ENCODE assay signal across 9 mouse cellular contexts in the genomic region with DNA sequence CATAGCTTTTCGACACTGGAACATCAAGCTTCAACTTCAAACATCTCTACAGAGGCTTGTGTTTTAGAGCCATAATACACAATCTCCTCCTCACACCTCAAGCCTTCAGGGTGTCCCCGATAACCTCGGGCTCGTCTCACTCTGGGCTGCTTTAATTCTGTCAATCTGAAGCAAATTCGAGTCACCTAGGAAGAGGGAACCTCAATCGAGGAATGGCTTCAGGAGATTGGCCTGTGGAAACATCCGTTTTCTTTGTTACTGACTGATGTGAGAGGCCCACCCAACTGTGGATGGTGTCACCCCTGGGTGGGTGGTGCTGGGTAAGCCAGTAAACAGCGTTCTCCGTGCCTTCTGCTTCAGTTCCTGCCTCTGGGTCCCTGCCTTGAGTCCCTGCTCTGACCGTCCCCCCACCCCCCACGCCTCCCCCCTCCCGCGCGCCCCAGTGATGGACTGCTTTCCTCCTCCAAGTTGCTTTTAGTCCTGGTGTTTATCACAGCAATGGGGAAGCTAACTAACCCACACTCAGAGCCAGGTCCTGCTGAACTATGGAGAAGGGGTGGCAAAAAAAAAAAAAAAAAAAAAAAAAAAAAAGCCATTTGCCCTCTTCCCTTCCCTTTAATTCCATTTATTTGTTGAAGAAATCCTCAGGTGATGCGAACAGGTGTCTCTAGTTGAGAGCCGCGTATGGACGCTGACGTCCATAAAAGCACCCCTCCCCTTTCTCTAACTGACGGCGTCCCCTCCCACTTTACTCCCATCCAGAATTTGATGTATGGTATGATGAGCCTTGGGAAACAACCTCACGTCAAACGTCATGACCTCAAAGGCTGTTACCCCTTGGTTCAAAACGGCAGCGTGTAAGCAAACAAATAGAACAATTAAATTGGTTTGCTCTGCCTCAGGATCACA. TPM values are rescaled to one million over a fixed set of nuclear protein-coding genes. Genes with fewer than 3 reads are reported as not detected.
DNase-seq lines count a peak whose midpoint lies in the region; ATAC-seq and TF ChIP-seq lines count a peak whose summit lies in the region.
"Had no signal": no experiment of that assay in that cellular context is flagged by ENCODE, and none has a peak within 500 bp of the region (broad histone marks: within the 10 kb centered on the region; RNA-seq: fewer than 3 reads in every experiment).

No protein-coding gene starts in this region.

- no peaks in the 10 kb centered on the region for H3K36me3 ChIP-seq in embryonic facial prominence, embryonic 15.5 days
- no peaks in the 10 kb centered on the region for H3K36me3 ChIP-seq in limb, embryonic 11.5 days (ENCODE audit: control insufficient read depth, insufficient read depth, low read length)
- H3K36me3 ChIP-seq in neural tube, embryonic 12.5 days = no peaks in the 10 kb centered on the region

- TF ChIP-seq CTCF in layer of hippocampus, adult 2 months (conservative IDR thresholded peaks at IDR 0.05) = no peak

- no peaks in the 10 kb centered on the region for H3K27me3 ChIP-seq in embryonic facial prominence, embryonic 15.5 days
- H3K27me3 ChIP-seq in limb, embryonic 11.5 days (ENCODE audit: control insufficient read depth, insufficient read depth, low read length) = no peaks in the 10 kb centered on the region
- no peaks in the 10 kb centered on the region for H3K27me3 ChIP-seq in neural tube, embryonic 12.5 days (replicated peaks)

- no peak for ATAC-seq in embryonic facial prominence, embryonic 15.5 days (ENCODE audit: insufficient number of reproducible peaks, low FRiP score, low TSS enrichment, low read depth)
- peak; percentile 49; the same call in 1 of the 2 replicates for ATAC-seq in limb, embryonic 11.5 days (ENCODE audit: insufficient number of reproducible peaks, low FRiP score, low TSS enrichment, low read depth)
- peak; percentile 30; the same call in 1 of the 2 replicates for ATAC-seq in neural tube, embryonic 12.5 days (ENCODE audit: low FRiP score, low read depth)

- H3K27ac ChIP-seq in layer of hippocampus, adult 2 months = no peak overlapping the region
- no peak overlapping the region for H3K27ac ChIP-seq in embryonic facial prominence, embryonic 15.5 days (replicated peaks)
- H3K27ac ChIP-seq in limb, embryonic 11.5 days (replicated peaks; ENCODE audit: low read depth, low read length) = no peak overlapping the region
- no peak overlapping the region for H3K27ac ChIP-seq in neural tube, embryonic 12.5 days

- peak overlapping the region; percentile 51 for H3K4me2 ChIP-seq in embryonic facial prominence, embryonic 15.5 days (replicated peaks)
- H3K4me2 ChIP-seq in limb, embryonic 11.5 days (ENCODE audit: low read depth, severe bottlenecking) = peak overlapping the region; percentile 35; the same call in 1 of the 2 replicates
- H3K4me2 ChIP-seq in neural tube, embryonic 12.5 days (replicated peaks) = peak overlapping the region; percentile 60

- H3K9me3 ChIP-seq in embryonic facial prominence, embryonic 15.5 days (replicated peaks) = no peaks in the 10 kb centered on the region
- H3K9me3 ChIP-seq in limb, embryonic 11.5 days (ENCODE audit: control insufficient read depth, low read length) = no peaks in the 10 kb centered on the region; the same call in 1 of the 2 replicates
- H3K9me3 ChIP-seq in neural tube, embryonic 12.5 days = no peaks in the 10 kb centered on the region

- no peak overlapping the region for H3K9ac ChIP-seq in embryonic facial prominence, embryonic 15.5 days
- H3K9ac ChIP-seq in limb, embryonic 11.5 days (ENCODE audit: low read length) = no peak overlapping the region
- no peak overlapping the region for H3K9ac ChIP-seq in neural tube, embryonic 12.5 days

- WGBS in embryonic facial prominence, embryonic 15.5 days = 35% methylated on average over 24 of the region's 25 CpGs
- 35% methylated on average over 25 of the region's 25 CpGs for WGBS in limb, embryonic 11.5 days
- 31% methylated on average over 25 of the region's 25 CpGs for WGBS in neural tube, embryonic 12.5 days

- H3K4me1 ChIP-seq in embryonic facial prominence, embryonic 15.5 days = no peaks in the 10 kb centered on the region
- no peaks in the 10 kb centered on the region for H3K4me1 ChIP-seq in limb, embryonic 11.5 days (ENCODE audit: control insufficient read depth, insufficient read depth, low read length)
- H3K4me1 ChIP-seq in neural tube, embryonic 12.5 days = peaks cover 3% of the 10 kb centered on the region; the same call in 1 of the 2 replicates

- peak overlapping the region; percentile 36; the same call in 1 of the 2 replicates for H3K4me3 ChIP-seq in layer of hippocampus, adult 2 months
- H3K4me3 ChIP-seq in embryonic facial prominence, embryonic 15.5 days (replicated peaks) = peak overlapping the region; percentile 23
- peak overlapping the region; percentile 20; the same call in 1 of the 2 replicates for H3K4me3 ChIP-seq in limb, embryonic 11.5 days (ENCODE audit: low read depth, low read length)
- peak overlapping the region; percentile 27 for H3K4me3 ChIP-seq in neural tube, embryonic 12.5 days
- H3K4me3 ChIP-seq: erythroblast, embryonic 14.5 days had no signal

- no peak for DNase-seq in layer of hippocampus, adult 2 months (ENCODE audit: low spot score in 2 of 2)
- no peak for DNase-seq in layer of hippocampus, postnatal 14 days (ENCODE audit: low spot score in 2 of 2)
- DNase-seq in limb, embryonic 11.5 days (ENCODE audit: low spot score) = no peak
- DNase-seq in cerebellum, adult 8-10 months = no peak
- DNase-seq in ovary, postnatal 36 days (ENCODE audit: low spot score) = no peak
- no peak for DNase-seq in retina, postnatal 1 day

RNA-seq across cellular contexts. Expression of gene Fbp2, which starts 2.6 kb away (rescaled TPM):
- total RNA-seq in layer of hippocampus, adult 2 months (2021) = not detected
- total RNA-seq in layer of hippocampus, postnatal 14 days (2021) = under 1 TPM in 1 of 2 experiments, not detected in 1; 0.38 TPM
- 2.6 and 2.9 TPM in 2 replicates for polyA plus RNA-seq in embryonic facial prominence, embryonic 15.5 days (2015; fragmentation: Nextera tagmentation; extraction: Ambion mirVana)
- 0.15 and 0.96 TPM in 2 replicates for polyA plus RNA-seq in limb, embryonic 11.5 days (2014; fragmentation: Nextera tagmentation; extraction: Ambion mirVana)
- polyA plus RNA-seq in neural tube, embryonic 12.5 days (2016; fragmentation: Nextera tagmentation; extraction: Ambion mirVana) = not detected in 2 replicates
- polyA plus RNA-seq: erythroblast, embryonic 14.5 days had no signal

RNA-seq across cellular contexts. Expression of gene Fbp1, which starts 32.4 kb away (rescaled TPM):
- under 1 TPM in 1 of 2 experiments, not detected in 1; 0.61 TPM for total RNA-seq in layer of hippocampus, adult 2 months (2021)
- 1 to 10 TPM in 1 of 2 experiments, under 1 TPM in 1; 0.86 to 1.2 TPM for total RNA-seq in layer of hippocampus, postnatal 14 days (2021)
- polyA plus RNA-seq in embryonic facial prominence, embryonic 15.5 days (2015; fragmentation: Nextera tagmentation; extraction: Ambion mirVana) = 3.5 and 5.2 TPM in 2 replicates
- polyA plus RNA-seq in limb, embryonic 11.5 days (2014; fragmentation: Nextera tagmentation; extraction: Ambion mirVana) = 0.13 TPM in 1 of 2 replicates, not detected in the other
- polyA plus RNA-seq in neural tube, embryonic 12.5 days (2016; fragmentation: Nextera tagmentation; extraction: Ambion mirVana) = 0.18 and 0.94 TPM in 2 replicates
- polyA plus RNA-seq: erythroblast, embryonic 14.5 days had no signal
